Mouse (Mus musculus) fibroblast of lung, adult 2 months (primary cell): ENCODE measurements around the gene Slc2a9.

ENCODE experiments used
- DNase-seq: peaks from one replicate; pipeline ENCODE4 v3.0.0-alpha.2; 2011; ENCODE audit warnings: low read depth

The Slc2a9 gene

DNA sequence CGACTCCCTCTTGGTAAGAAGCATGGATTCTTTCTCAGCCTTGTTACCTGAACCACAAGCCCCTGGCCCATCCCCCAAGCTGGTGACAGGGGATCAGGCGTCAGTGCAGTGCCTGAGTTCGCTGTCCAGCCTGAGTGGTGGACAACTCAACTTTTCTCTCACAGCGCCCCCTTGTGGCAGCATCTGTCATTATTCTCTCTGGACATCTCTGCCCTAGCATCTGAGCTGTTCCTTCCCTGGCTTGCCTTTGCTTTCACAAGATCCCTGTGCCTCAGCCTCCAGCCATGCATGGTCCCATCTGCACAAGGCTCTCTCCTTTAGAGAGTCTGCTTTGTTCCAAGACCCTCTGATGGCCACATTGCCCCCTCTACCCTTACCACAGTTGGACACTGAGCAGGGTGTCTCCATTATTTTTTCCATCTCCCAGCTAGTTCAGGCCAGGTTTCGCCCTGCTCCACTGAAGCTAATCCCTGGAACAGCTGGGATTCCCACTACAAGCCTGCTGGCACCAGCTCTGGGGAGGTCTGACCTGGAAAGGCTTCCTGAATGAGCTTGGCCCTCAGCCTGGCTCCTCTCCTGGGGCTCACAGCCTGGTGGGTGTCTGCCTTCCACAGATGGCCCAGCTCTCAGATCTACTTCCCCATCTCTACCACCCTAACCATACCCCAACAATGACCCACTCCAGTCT lies 32.9 kb downstream of the Slc2a9 start:
- peak; percentile 25 for DNase-seq

DNA sequence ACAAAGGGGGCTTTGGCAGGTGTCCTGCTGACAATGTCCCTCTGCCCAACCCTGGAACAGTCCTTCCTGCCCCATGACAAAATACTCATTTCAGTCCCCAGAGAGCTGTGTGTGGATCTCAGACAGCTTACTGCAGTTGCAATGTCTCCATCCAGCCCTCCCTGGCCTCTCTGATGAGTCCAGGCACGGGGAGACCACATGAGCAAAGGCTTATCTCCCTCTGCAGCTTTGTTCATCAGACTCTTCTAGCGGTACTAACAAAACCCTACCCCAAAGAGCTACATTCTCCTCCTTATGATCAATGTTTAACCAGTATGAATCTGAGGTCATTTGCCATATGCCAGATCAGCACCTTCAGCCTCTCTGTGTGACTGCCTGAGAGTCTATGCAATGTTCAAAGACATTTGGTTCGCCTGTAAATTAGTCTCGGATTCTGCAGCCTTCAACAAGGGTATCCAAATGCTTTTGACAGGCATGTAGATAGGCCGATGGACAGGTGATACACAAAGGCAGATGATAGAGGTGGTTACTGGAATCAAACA lies 36.3 kb downstream of the Slc2a9 start:
- no peak for DNase-seq

DNA sequence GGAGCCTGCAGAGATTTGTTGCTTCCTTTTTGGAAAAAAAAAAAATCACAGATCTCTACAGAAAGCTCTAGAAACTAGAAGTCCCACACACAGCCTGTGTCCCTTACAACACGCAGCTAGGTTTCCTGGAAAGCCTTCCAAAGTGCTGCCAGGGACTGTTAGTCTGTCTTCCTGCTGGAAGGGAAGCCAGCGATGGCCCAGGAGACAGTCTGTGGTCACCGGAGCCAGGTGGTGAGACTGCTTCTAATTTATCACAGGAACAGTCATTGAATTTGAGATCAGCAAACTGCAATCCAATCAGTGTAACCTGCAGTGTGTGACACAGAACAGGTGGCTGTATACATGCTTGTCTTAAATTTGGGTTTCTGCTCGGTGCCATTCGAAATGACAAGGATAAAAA lies 41.7 kb downstream of the Slc2a9 start:
- DNase-seq = no peak

DNA sequence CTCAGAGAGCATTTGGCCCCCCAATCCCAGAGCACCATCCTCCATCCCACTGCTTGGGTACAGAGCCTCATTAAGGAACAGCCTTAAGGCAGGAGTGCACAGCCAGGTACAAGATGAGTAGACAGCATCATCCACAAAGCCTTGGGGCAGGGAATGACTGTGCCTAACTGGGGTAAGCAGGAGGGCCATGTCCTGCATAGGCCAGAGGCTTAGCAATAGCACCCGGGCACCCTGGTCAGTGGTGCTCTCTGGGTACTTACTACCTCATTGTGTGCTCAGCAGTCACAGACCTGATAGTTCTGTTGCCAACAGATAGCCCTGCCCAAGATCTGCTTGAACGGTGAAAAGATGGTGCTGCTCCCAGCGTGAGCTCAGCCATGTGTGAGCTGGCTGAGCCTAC lies 52.0 kb downstream of the Slc2a9 start:
- DNase-seq = no peak

DNA sequence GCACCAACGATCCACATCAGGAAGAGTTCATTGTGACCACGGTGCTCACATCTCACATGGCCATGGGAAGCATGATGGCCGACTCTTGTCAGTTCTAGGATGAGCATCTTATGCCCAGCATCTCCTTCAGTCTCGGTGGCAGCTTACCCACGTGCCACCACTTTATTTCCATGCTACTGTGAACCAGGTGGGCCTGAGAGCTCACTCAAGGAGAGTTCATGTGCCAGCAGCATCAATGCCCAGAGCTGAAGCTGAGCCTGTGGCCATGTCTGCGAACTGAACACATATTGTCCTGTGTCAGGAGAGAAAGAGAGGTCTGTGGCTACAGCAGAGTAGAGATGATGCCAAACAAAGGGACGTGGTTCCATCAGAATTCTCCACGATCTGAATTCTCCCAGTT lies 53.3 kb downstream of the Slc2a9 start:
- no peak for DNase-seq

DNA sequence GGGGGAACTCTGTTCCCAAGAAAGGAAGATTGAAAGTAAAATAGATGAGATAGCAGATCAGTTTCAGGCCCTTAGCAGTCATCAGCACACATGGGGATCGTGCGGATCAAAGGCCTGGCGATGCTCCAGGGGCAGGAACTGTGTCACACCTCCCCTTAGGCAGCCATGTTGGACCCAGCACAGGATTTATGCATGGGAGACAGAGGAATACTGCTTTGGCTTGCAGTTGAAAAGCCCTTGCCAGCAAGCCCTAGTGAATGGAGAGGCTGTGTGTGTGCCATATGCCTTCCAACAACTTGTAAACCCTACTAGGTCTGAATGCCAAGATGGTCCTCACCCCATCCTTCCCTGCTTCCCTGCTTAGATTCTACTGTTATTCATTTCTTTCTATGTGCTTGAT lies 54.8 kb downstream of the Slc2a9 start:
- no peak for DNase-seq

DNA sequence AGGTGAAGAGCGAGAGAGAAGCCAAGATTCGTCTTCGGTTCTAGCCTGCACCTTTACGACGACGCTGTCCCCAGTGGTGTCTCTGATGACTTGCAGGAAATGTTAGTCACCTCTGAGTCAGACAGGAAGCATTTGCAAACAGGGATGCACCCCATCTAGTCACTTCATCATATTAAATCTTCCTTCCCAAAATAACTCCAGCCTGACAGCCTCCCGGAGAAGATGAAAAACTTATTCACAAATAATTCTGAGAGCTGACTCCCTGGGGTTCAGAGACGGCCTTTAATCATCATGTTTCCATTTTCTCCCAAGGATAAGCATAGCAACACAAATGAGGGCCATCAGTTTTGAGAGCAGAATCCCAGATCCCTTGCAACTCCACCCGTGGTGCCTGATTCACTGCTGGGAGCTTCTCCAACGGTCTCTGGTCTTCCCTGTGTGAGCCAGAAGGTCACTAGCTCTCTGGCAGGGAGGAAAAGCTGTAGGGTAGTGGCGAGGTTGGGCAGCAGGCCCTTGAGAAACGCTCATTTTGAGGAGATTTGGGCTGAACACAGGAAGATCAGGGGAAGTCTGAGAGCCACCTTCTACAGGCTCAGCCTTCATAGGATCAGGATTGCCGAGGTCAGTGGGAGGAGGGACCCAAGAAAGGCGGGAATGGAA lies 56.5 kb downstream of the Slc2a9 start:
- DNase-seq = peak; percentile 18

DNA sequence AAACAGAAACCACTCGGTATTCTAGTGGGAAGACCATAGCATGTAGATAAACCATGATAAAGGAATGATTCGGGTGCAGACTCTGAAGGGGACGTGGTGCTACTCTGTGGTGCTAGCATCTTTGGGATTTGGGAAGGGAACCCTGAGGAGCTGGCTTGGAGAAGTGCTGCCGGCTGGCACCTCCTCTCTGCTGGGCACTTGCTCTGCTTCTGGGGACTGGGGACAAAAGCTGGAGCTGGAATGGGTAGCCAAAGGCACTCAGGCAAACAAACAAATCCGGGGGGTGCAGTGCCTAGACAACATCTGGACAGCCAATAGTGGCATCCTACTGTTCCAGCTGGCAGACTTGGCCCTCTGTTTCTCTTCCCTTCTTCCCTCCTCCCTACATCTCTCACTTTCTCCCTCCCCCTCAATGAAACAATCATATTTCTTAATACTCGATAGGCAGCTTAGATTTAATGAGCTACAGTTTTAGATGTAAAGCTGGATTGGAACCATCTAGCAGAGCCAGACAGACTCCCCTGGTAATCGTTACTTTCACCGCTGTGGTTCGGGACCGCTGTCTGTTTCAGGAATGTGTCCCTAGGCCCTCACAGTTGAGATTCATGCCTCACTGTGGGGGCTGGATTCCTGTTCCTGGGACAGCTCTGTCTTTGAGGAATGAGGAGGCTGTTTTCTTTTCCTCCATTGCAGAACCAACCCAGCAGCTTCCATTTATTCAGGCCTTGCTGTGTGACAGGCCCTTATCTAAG lies 61.7 kb downstream of the Slc2a9 start:
- no peak for DNase-seq

DNA sequence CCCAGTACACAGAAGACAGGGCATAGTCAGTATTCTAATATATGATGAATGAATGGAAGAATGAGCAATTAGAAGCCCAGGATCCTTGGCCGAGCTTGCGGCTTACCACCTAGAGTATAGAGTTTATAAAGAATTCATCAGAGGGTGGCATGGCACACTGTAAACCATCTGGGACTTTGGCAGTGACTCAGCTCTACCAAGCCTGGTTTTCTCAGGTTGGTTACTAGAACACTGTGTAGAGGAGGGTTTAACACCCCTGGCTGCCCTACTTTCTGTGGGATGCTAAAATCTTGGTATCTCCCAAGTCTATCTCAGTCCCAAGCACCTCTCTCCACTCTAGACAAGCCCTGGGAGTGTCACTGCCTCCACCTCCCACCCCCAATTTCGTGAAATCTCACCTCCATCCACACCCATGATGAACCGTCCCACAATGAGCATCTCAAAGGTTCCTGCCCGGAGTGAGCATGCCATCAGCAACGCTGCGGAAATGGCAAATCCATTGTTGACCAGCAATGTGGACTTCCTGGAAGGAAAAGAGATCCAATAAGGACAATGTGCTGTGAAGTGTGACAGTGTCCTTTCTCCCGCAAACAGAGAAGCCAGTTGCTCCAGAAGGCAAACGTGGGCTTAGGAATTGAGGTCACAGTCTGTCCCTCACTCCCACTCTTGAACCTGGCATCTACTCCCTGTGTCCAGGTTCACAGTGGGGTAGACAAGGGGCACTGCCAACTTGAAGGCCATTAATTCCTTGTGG lies 62.5 kb downstream of the Slc2a9 start:
- DNase-seq = no peak

DNA sequence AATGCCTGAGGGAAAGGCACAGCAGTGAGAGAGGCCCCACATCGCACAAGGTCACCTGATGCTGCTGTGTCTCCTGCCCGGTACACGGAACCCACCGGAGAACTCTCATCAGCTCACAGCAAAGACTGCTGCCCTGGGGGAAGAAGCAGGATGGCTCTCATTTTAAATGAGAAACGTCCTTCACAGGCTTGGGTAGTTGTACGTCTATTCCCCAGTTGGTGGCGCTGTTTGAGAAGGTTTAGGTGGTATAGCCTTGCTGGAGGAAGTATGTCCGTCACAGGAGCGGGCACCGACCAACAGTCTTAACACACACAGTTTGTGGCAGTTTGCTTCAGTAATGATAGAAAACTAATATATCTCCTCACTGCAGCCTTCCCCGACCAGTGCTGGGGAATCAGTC lies 66.3 kb downstream of the Slc2a9 start:
- DNase-seq = no peak

DNA sequence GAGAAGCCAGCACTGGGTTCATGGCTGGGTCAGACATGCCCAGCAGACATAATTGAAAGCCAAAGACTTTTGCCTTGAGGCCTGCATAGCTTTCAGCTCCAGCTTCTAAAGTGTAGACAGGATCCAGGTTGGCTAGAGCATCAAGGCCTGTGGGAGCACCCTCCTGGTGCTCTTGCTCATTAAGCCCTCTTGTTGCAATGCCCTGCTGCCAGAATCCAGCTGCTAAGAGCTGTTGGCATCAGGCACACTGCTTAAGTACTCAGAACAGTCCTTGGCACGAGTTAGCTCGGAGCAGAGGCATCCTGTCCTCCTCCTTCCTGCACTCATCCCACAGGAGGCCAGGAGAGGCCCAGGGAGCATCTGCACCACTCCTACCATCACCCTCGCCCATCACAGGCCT lies 68.1 kb downstream of the Slc2a9 start:
- no peak for DNase-seq

DNA sequence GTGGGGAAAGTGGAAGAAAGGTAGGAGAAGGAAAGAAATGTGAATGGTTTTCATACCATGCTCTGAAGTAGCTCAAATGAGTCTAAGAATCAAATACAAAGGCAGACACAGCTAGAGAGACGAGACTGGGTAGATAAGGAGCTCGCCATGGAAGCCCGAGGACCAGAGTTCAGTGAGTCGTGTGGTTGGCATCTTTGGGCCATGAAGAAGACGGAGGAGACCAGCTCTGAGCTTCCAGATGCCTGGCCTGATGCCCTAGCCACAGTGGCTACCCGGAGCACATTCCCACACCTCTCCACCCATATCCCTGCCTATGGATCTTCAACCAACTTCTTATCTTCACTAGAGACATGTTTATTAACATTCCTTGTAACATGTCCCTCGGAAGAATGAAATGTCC lies 71.7 kb downstream of the Slc2a9 start:
- DNase-seq = no peak

DNA sequence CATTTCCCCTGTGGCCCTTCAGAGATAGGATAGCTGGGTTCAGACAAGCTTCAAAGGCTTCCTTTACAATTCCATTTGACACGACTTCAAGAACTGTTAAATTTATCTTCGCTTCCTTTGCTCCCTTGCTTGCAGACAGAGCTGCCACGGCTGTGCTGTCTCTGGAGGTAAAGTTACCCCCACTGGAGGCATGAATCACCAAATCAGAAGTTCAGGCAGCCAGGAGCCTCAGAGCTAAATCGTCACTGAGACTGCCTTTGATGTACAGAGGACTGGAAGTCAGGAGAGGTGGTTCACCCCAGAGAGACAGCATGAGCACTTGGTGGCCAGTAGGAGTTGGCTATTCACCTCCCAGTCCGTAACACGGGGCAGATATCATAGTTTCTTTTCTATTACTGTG lies 73.8 kb downstream of the Slc2a9 start:
- no peak for DNase-seq

DNA sequence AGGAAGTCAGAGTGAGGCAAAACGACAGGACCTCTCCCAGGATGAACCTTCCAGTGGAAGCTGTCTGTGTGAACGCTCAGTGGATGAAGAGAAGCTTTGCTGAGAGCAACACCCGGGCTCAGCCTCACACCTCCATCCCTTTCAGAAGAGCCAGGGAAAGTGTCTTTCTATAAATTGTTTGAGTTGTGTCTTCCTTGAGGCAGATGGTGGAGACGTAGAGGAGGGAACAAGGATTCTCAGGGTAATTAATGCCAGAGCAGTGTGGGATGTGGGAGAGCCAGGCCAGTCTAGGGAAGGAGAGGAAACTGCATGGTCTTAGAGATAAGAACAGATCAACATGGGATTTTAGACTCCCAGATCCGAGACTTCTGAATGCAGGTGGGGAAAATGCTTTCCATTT lies 75.2 kb downstream of the Slc2a9 start:
- DNase-seq = no peak

DNA sequence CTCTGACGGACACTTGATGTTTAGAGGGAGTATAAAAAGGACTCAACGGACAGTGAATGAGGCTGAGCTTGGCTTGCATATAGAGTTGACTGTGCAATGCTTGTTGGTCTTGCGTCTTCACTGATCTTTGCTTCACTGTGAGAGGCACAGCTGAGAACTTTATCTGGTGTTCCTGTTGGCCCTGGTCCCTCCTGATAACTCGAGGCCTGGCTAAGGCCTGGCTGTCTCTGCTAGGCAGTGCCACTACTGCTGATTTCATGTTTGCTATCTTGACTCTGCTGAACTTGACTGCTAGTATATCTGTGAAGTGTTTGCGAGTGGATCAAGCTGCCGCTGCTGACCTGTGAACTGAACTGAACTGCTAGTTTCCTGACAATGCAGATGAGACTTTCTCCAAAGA lies 77.4 kb downstream of the Slc2a9 start:
- DNase-seq = no peak

DNA sequence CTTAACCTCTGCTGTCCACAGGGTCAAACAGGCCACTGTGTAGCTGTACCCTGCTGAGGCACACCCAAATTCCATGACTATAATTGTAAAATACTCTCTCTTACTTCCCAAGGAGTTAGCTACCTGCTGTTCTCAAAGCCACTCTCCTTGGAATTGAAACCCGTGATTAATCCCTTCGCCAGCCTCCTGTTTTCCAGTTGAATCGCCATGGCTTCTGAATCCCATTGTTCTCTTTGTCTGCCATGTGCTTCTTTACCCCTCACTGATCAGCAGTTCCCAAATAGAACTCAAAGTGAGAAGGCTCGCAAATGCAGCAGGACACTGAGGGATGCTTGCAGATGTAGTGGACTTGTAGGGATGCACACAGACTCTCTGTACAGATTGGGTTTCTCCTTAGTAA lies 80.5 kb downstream of the Slc2a9 start:
- DNase-seq = no peak

DNA sequence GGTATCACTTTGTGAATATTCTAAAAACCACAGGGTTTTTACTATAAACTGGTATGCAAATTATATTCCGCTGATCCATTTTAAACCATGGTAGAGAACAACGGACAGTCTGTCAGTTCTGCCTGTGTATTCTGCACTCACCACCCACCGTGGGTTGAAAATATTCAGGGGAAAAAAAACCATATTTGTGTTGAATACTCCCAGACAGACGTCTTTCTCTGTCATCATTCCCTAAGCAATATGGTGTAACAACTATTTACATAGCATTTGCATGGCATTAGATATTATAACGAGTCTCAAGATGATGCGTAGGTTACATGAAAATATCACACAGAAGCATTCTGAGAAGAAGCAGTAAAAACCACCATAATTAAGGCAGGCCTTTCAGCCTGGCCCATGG lies 84.1 kb downstream of the Slc2a9 start:
- no peak for DNase-seq

DNA sequence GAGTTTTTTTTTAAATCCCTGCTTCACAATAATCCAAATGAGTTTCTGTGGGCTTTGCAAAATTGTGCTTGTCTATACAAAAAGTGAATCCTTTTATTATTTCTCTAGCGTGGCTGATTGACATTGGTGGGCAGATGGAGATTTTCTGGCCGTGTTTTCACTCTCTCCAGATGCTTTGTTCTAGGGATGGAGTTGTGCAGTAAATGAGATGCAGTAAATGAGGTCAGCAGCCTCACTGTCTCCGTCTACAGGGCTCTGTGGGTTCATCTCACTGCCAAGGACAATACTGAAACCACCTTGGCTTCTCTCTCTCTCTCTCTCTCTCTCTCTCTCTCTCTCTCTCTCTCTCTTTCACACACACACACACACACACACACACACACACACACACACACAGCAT lies 99.3 kb downstream of the Slc2a9 start:
- DNase-seq = no peak

DNA sequence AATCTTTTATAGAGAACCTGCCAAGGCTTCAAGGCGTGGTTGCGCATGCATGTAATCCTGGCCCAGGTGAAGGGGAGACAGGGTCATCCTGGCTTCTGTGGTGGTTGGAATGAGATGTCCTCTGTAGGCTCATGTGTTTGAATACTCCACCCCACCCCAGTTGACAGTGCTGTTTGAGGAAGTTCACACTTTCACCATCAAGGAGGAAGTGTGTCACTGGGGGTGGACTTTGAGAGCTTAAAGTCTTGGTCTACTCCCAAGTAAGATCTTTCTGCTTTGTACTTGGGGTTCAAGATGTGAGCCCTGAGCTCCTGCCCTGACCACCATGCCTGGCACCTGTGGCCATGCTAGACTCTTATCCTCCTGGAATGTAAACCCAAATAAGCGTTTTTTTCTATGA lies 100.7 kb downstream of the Slc2a9 start:
- DNase-seq = no peak

DNA sequence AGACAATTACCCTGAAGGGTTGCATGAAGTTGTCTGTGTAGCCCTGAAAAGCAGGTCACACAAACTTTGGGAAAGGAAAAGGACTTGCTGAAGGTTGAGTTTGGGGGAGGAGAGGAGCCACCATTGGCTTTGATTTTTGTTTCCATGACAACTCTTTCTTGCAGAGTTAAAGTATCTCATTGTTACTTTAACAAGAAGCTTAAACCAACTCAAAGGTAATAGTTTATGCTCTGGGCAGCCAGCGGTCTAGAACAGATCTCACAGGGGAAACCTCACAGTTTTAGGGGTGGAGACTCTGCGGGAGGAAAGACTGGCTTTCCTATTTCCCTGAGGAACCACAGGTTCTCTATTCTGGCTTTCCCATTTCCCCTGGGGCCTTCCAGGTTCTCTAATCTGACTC lies 114.1 kb downstream of the Slc2a9 start:
- DNase-seq = no peak

DNA sequence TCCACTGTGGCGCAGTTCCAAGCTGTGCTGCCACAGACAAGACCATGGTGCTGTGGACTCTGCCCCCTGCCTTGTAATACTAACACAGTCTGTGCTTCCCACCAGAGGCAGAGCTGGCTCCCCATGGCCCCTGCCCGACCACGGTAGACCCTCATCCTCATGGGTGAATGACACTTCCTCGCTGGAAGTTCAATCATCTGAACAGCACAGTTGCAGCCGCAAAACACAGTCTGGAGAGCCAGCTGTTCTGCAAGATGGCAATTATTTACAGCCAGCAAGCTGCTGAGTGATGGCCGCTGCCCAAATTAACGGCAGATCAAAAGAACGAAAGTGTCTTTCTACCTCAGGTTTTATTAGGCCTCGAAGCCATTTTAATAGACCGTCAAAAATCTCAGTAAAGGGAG lies 114.5 kb downstream of the Slc2a9 start:
- no peak for DNase-seq

DNA sequence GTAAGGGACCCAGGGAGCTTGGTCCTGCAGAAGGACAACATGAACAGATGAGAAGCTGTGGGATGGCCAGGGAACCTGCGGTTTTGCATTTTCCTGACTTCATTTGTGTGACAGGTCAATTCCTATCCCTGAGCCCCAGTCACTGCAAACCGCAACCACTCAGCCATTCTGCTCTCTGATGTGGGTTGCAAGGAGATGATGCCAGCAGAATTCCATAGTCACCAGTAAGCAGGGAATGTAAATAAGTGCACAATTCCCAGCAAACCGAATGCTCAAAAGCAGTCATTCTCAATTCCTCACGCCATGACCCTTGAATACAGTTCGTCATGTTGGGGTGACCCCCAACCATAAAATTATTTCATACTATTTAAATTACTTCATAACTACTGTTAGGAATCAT lies 123.0 kb downstream of the Slc2a9 start:
- DNase-seq = no peak
